Mouse (Mus musculus): ENCODE measurements at regions not wholly inside any gene's neighbourhood (a gene's known extent, or its start where the extent isn't known, plus 50 kb on each side); places are given as distances from the start of the nearest gene placed in this dataset.

DNA sequence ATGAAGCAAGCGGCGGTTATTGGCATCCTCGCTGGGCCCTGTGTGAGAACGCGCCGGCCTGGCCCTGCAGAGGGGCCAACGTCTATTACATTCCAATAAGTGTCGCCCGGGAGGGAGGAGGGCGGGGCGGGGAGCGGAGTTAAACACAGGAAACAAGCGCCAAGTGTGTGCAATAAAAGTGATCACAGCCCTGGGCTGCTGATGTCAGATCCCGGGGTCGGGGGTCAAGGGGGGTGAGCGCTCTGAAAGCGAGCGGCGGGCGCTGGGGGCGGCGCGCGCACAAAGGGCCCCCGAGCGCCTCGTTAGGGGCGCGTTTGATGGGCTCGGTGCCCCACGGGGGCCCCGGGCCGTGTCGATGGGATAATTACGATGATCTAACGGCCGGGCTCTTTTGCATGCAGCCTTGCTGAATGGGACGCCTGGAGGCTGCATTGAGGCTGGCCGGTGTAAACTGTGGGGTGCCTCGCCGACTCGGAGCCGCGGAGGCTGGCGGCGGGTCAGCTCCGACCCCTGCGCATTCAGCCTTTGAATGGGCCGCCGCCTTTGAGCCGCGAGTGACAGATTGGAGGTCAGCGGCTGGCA, 178.9 kb downstream of the Tfap2c start:
- Histone ChIP-seq H3K4me3 (peak overlapping the region; percentile 59), H3K27ac (no peak overlapping the region)
- TF ChIP-seq CTCF (IDR thresholded peaks at IDR 0.05) = no peak
- DNase-seq = peak; percentile 31
- intact Hi-C loops (cut with DNase I) = no loop called here

DNA sequence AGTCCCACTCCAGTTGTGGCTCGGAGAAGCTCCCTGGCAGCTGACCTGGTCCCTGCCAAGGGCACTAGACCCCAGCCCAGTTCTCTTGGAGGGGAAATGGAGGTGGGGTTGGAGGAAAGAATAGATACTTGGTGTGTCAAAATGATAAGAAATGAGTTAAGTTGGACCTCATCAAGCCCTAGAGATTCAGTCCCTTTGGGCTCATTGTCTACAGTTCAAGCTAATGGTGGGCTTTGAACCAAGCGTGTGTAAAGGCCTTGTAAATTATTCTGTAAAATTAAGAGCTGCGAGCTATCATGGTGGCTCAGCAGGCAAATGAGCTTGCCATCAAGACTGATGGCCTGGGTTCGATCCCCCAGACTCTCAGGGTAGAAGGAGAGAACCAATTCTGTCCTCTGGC, 179.8 kb downstream of the Tfap2c start:
- no peak for DNase-seq
- H3K27ac ChIP-seq = no peak overlapping the region
- TF ChIP-seq CTCF (IDR thresholded peaks at IDR 0.05) = no peak
- no peak overlapping the region for H3K4me3 ChIP-seq
- intact Hi-C loops (cut with DNase I) = no loop called here

- no peak for TF ChIP-seq CTCF (IDR thresholded peaks at IDR 0.05)
- DNase-seq = no peak
- intact Hi-C loops (cut with DNase I) = no loop called here
- no peak overlapping the region for H3K4me3 ChIP-seq
- no peak overlapping the region for H3K27ac ChIP-seq
Observed at GRCm38 (mm10) chr2:172729741-172730140, 180.3 kb downstream of the Tfap2c start.

DNA sequence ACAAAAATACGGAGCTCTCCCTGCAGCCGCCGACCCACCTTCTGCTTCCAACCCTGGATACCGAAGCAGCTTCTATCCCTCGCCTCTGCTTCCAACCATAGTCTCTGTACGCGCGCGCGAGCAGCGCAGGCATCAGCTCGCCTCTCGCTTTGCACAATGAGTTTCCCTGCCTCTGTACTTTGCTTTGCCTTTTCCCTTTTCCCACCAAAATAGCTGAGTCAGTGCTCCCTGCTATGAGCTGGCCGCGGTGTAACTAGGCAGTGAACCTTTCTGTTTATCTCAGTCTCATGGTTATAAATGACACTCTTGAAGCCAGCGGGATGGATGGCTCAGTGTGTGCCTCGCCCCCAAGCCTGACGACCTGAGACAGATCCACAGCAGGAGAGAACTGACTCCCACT, 182.0 kb downstream of the Tfap2c start:
- no peak overlapping the region for H3K27ac ChIP-seq
- intact Hi-C loops (cut with DNase I) = no loop called here
- no peak for TF ChIP-seq CTCF (IDR thresholded peaks at IDR 0.05)
- no peak for DNase-seq
- no peak overlapping the region for H3K4me3 ChIP-seq

- Histone ChIP-seq H3K4me3 (no peak overlapping the region), H3K27ac (no peak overlapping the region)
- intact Hi-C loops (cut with DNase I) = no loop called here
- TF ChIP-seq CTCF (IDR thresholded peaks at IDR 0.05) = no peak
- no peak for DNase-seq
Observed at GRCm38 (mm10) chr2:172732453-172733210, 183.2 kb downstream of the Tfap2c start.

DNA sequence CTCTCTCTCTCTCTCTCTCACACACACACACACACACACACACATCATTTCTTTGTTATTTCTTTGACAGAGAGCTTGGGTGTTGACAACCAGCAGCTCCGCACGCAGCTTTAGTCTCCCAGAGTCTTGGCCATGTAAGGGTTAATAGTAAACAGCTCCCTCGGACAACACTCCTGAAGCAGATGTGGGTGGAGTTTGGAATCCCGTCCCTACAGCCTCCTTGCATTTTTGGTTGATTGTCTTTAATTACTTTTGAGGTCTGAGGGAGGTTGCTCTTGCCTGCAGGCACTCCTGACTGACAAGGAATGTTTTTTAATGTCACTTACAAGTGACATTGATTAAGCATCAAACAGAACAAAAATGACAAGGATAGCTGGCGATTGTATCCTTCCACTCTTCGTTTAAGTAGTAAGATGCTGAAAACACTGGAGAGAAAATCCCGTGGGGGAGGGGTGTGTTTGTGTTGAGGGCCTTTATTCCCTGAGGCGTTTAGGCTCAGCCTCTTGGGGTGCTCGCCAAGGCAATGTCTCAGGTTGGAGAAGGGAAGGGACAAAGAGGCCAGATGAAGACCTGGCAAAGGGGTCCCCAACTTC, 184.1 kb downstream of the Tfap2c start:
- intact Hi-C loops (cut with DNase I) = no loop called here
- no peak for DNase-seq
- Histone ChIP-seq H3K27ac (no peak overlapping the region), H3K4me3 (no peak overlapping the region)
- no peak for TF ChIP-seq CTCF (IDR thresholded peaks at IDR 0.05)

DNA sequence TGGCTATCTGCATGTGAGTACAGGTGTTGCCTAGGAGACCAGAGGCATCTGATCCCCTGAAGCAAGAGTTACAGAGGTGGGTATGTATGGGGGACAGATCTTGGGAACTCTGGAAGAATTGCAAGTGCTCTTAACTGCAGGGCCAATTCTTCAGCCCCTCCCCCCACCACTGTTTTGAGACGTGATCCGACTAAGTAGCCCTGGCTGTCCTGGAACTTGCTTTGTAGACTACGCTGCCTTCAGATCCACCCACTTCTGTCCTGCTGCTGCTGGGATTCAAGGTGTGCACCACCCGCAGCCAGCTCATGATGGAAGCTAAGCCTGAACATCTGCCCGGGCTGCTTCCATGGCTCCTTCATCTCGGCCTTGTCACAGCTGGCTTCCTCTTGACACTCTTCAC, 186.2 kb downstream of the Tfap2c start:
- Histone ChIP-seq H3K4me3 (no peak overlapping the region), H3K27ac (no peak overlapping the region)
- intact Hi-C loops (cut with DNase I) = no loop called here
- DNase-seq = no peak
- no peak for TF ChIP-seq CTCF (IDR thresholded peaks at IDR 0.05)

GRCm38 (mm10) chr2:172739041-172739491, 189.7 kb downstream of the Tfap2c start:
- no peak overlapping the region for H3K27ac ChIP-seq
- no peak for TF ChIP-seq CTCF (IDR thresholded peaks at IDR 0.05)
- DNase-seq = no peak
- intact Hi-C loops (cut with DNase I) = no loop called here
- no peak overlapping the region for H3K4me3 ChIP-seq

GRCm38 (mm10) chr2:172739529-172739928, 190.1 kb downstream of the Tfap2c start:
- no peak for DNase-seq
- Histone ChIP-seq H3K4me3 (no peak overlapping the region), H3K27ac (no peak overlapping the region)
- intact Hi-C loops (cut with DNase I) = no loop called here
- no peak for TF ChIP-seq CTCF (IDR thresholded peaks at IDR 0.05)

DNA sequence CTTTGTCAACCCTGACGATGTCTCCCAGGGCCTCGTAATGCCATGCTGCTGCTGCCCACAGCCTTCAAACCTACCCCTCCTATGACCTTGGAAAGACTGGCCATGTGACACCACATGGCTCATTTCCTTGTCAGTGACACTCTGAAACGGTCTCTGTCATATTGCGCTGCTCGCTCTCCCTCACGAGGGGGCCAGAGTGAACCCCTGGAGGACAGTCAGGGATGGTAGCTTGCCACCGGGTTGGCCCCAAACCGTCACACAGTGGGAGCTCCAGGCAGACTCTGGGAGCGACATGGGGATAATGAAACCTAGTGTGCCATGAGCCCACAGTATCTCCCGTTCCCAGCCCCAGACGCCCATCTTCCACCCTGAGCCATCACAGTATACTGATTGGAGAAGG, 188.8 kb downstream of the Bmp7 start:
- Histone ChIP-seq H3K4me3 (no peak overlapping the region), H3K27ac (no peak overlapping the region)
- no peak for TF ChIP-seq CTCF (IDR thresholded peaks at IDR 0.05)
- peak; percentile 5 for DNase-seq
- intact Hi-C loops (cut with DNase I) = no loop called here

DNA sequence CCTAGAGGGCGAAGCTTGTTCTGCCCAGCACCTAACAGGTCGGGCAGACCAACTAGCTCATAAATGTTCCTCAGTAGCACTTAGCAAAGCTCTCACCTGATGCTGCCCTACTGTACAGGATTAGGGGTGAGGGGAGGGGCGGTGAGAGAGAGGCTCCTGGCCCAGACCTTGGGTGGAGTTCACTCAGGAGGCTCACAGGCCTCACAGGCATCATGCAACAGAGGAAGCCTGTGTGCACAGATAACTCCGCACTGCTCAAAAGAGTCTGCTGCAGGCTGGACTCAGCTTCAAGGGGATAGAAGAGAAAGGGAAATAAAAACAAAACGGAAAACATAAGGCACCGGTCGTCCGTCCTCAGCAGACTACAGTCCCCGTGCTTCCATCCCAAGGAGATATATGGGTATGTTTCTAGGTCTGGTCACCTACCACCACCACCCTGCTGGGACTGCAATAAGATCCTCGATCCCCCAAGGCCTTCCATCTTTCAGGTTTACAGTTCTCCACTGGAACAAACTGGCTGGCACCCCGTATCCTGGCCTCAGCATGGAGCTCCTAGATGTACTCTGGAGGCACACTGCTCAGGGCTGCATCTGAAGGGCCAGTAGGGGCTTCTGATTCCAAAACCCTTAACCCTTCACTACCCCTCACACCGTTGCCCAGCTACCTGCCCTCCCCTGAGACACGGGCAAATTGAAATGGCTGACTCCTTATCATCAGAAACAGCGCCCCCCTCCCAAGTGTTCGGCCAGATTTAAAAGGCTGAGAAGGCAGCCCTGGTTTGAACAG, 184.2 kb downstream of the Bmp7 start:
- intact Hi-C loops (cut with DNase I) = no loop called here
- H3K4me3 ChIP-seq = no peak overlapping the region
- no peak for TF ChIP-seq CTCF (IDR thresholded peaks at IDR 0.05)
- no peak for DNase-seq
- H3K27ac ChIP-seq = no peak overlapping the region

DNA sequence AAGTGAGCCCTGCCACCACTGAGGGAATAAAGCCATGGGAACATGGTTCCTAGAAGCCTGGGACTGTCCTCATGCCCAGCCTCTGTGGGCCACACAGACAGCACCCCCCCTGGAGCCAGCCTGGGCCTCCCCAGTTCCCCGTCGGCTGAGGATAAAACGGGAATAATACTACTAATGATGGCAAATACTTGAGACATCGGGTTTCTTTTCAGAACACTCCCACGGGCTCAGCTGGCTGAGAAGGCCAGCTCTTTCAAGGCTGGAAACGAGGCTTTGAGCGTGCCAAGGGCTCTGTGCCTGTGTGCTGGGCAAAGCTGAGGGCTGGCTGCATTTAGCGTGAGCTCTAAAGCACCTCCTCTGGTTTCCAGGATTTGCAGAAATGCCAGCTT, 183.7 kb downstream of the Bmp7 start:
- no peak for TF ChIP-seq CTCF (IDR thresholded peaks at IDR 0.05)
- Histone ChIP-seq H3K27ac (no peak overlapping the region), H3K4me3 (no peak overlapping the region)
- intact Hi-C loops (cut with DNase I) = no loop called here
- DNase-seq = no peak

GRCm38 (mm10) chr2:172758497-172758896, 181.6 kb downstream of the Bmp7 start:
- intact Hi-C loops (cut with DNase I) = no loop called here
- H3K27ac ChIP-seq = no peak overlapping the region
- peak; percentile 17 for DNase-seq

More at GRCm38 (mm10) chr2:172758497-172758896, 181.6 kb downstream of the Bmp7 start:
- no peak overlapping the region for H3K4me3 ChIP-seq
- peak; percentile 43 for TF ChIP-seq CTCF (IDR thresholded peaks at IDR 0.05)

Measured in gastrocnemius, adult 2 months (tissue).